ENCODE assay signal across 8 mouse cellular contexts in the genomic region with DNA sequence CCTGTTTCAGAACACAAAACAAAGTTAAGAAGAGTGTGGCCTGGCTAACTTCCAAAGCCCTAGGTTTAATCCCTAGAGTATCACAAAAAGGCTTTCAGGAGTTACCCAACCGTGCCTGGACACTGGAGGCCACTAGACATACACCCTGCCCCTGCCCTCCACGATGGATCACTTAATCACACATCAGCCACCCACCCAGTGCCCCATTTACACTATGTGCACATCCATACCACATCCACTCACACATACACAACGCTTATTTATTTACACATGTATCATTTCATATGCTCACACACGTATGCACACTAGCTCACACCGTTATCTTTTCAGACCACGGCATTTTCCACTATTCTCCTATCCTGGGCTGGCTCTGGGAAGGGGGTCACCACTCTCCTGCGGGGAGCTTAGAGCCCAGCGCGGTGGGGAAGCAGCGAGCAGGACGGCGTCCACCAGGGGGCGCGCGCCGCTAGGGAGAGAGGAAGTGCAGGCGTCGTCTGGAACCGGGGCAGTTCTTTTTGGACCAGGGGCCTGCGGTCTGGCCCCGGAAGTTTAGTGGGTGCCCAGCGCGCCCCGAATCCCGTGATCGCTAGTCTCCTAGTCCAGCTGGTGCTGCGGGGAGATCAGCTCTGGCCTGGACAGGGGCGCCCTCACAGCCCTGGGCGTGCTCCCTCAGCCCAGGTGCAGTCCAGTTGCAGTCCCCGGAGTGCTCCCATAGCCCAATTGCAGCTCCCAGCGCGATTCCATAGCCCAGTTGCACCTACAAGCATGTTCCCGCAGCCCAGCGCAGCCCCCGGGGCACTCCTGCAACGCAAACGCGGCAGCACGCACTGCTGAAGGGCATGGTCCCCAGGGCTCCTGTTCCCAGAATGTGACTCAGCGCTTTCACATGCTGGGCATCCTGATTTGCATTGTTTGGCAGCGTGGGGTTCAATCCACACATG. TPM values are rescaled to one million over a fixed set of nuclear protein-coding genes. Genes with fewer than 3 reads are reported as not detected.
A peak's percentile ranks its signal among the peaks of the same experiment; 100 is the strongest.
DNase-seq lines count a peak whose midpoint lies in the region; ATAC-seq lines count a peak whose summit lies in the region.

No protein-coding gene starts in this region.

- H3K4me3 ChIP-seq in intestine, embryonic 14.5 days (ENCODE audit: low read depth, low read length) = peak overlapping the region; percentile 38

- no peak overlapping the region for H3K27ac ChIP-seq in intestine, embryonic 14.5 days (ENCODE audit: low read depth)

- WGBS in intestine, embryonic 14.5 days = 3% methylated on average over 41 of the region's 41 CpGs

- H3K4me1 ChIP-seq in intestine, embryonic 14.5 days (replicated peaks; ENCODE audit: control insufficient read depth, insufficient read depth, low read length) = no peaks in the 10 kb centered on the region

- no peaks in the 10 kb centered on the region for H3K27me3 ChIP-seq in intestine, embryonic 14.5 days (replicated peaks; ENCODE audit: control insufficient read depth, insufficient read depth, low read length)

- H3K36me3 ChIP-seq in intestine, embryonic 14.5 days (ENCODE audit: control insufficient read depth, insufficient read depth, low read length) = no peaks in the 10 kb centered on the region

- peak; percentile 88 for ATAC-seq in intestine, embryonic 14.5 days (replicated peaks; ENCODE audit: low FRiP score, low TSS enrichment, low read depth)

- no peaks in the 10 kb centered on the region for H3K9me3 ChIP-seq in intestine, embryonic 14.5 days (ENCODE audit: control insufficient read depth, low read length)

- peak; percentile 85 to 95 for DNase-seq in adrenal gland, adult (ENCODE audit: inconsistent age in 2 of 2, low spot score in 1 of 2)
- DNase-seq in embryo, embryonic 10 days (ENCODE audit: low spot score) = peak; percentile 93
- DNase-seq in gastrocnemius, postnatal 36 days = peak; percentile 81 to 85
- DNase-seq in intestine, embryonic 14.5 days (ENCODE audit: low spot score) = peak; percentile 97
- peak; percentile 77 to 78 for DNase-seq in left cerebral cortex, postnatal 25 days (ENCODE audit: low spot score in 2 of 2)
- peak; percentile 82 for DNase-seq in mesoderm, embryonic 11.5 days (ENCODE audit: low read depth, low spot score)
- DNase-seq in right cerebral cortex, postnatal 14 days = peak; percentile 93
- DNase-seq in urinary bladder, postnatal 36 days (ENCODE audit: low spot score in 2 of 2) = peak; percentile 75 to 85

- peak overlapping the region; percentile 66 for H3K9ac ChIP-seq in intestine, embryonic 14.5 days (ENCODE audit: low read length)

- H3K4me2 ChIP-seq in intestine, embryonic 14.5 days (ENCODE audit: low read length) = peak overlapping the region; percentile 100

- intact Hi-C loops in gastrocnemius, postnatal 36 days (cut with DNase I) = loop anchor here (1.0 to 5.0 kb wide), 3 partner anchors 50 to 218 kb away; no protein-coding TSS in a partner anchor
- intact Hi-C loops in left cerebral cortex, postnatal 25 days (cut with DNase I) = loop anchor here (1.0 kb wide), 3 partner anchors 16 to 127 kb away; a partner anchor contains a TSS

RNA-seq across cellular contexts. Expression of a gene that starts 12.0 kb away (rescaled TPM):
- total RNA-seq in gastrocnemius, postnatal 36 days (2021) = 10 to 100 TPM; 85.9 to 94.8 TPM
- polyA plus RNA-seq in intestine, embryonic 14.5 days (2014; fragmentation: Nextera tagmentation; extraction: Ambion mirVana) = 63.8 TPM in 2 replicates
- 10 to 100 TPM; 95.7 to 97.4 TPM for total RNA-seq in left cerebral cortex, postnatal 25 days (2021)

RNA-seq across cellular contexts. Expression of a gene that starts 16.2 kb away (rescaled TPM):
- not detected for total RNA-seq in gastrocnemius, postnatal 36 days (2021)
- polyA plus RNA-seq in intestine, embryonic 14.5 days (2014; fragmentation: Nextera tagmentation; extraction: Ambion mirVana) = 0.95 and 0.97 TPM in 2 replicates
- total RNA-seq in left cerebral cortex, postnatal 25 days (2021) = 1 to 10 TPM; 4.8 to 6.3 TPM

RNA-seq across cellular contexts. Expression of a gene that starts 38.2 kb away (rescaled TPM):
- under 1 TPM; 0.12 to 0.31 TPM for total RNA-seq in gastrocnemius, postnatal 36 days (2021)
- polyA plus RNA-seq in intestine, embryonic 14.5 days (2014; fragmentation: Nextera tagmentation; extraction: Ambion mirVana) = 0.11 and 0.15 TPM in 2 replicates
- total RNA-seq in left cerebral cortex, postnatal 25 days (2021) = not detected

RNA-seq across cellular contexts. Expression of a gene that starts 45.0 kb away (rescaled TPM):
- 10 to 100 TPM; 72.1 to 83.1 TPM for total RNA-seq in gastrocnemius, postnatal 36 days (2021)
- 78.1 and 83.2 TPM in 2 replicates for polyA plus RNA-seq in intestine, embryonic 14.5 days (2014; fragmentation: Nextera tagmentation; extraction: Ambion mirVana)
- total RNA-seq in left cerebral cortex, postnatal 25 days (2021) = 10 to 100 TPM; 65.8 to 69.8 TPM

Comparison
In these comparisons a context has a peak if more than half of its experiments do, and no peak if none do; other contexts are left out.
1. RNA of a gene that starts 16.2 kb away (total RNA-seq): 4.8 to 6.3 TPM in left cerebral cortex, postnatal 25 days; not detected in gastrocnemius, postnatal 36 days; every median in the first group is over 4 times any median in the second.
2. Peak in every context shown above with its lines, with median percentiles within 50 percentile points of each other: DNase-seq.